Mouse (Mus musculus) gonadal fat pad, adult 2 months (tissue): ENCODE measurements at regions not wholly inside any gene's neighbourhood (a gene's known extent, or its start where the extent isn't known, plus 50 kb on each side); places are given as distances from the start of the nearest gene placed in this dataset.

Experiments used
- DNase-seq: peaks from one replicate; pipeline ENCODE4 v3.0.0-alpha.2; 2012; ENCODE audit warnings: low read depth

DNA sequence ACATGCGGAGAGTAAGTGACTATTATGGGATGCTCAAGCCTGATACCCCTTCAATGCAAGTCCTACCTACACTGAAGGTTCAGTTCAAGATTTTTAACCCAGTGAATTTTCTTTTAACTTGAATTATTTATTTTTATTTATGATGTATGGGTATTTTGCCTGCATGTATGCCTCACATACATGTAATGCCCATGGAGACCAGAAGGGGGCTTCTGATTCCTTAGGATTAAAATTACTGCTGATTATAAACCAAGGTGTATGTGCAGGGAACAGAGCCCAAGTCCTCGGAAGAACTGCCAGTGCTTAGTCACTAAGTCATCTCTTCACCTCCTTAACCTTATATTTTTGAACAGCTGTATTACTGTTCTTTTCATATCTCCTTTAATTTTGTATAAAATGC lies 1431.3 kb downstream of the Gsdmc2 start:
- no peak for DNase-seq

DNA sequence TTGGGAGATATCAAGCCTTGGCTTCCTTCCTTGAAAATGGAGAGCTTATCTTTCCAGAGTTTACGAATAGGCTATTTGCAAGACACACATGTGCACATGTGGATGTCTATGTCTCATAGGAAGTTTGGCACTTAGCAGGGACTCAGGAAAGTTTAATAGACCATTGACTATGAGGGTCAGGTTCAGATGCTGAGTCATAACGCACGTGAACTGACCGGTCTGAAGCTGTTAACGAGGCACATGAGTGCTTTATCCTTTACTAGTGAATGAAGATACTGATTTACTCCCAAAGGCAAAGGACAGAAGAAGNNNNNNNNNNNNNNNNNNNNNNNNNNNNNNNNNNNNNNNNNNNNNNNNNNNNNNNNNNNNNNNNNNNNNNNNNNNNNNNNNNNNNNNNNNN lies 1442.8 kb downstream of the Gsdmc2 start:
- no peak for DNase-seq

DNA sequence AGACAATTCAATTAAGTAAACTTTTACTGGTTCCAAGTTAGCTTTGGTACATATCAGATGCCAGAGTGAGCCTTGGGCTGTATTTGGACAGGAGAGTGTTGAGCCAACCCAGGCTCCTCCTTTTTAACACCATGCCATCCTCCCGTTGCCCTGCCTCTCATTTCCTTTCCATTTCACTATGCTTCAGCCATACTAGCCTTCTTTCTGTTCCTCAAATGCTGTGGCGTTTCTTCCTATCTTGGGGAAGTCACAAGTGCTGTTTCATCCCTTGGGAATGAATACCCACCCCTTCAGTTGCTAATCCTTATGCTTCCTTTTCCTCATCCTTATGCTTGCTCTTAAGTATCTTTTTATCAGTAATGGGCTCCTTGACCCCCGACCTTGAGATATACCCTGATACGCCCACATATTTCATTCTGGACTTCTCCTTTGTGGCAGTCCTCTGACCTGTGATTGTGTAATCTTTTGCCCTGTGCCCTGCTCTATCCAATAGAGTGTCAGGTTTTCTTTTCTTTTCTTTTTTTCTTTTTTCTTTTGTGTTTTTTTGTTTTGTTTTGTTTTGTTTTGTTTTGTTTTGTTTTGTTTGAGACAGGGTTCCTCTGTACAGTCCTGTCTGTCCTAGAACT lies 1443.9 kb downstream of the Gsdmc2 start:
- DNase-seq, result no peak

DNA sequence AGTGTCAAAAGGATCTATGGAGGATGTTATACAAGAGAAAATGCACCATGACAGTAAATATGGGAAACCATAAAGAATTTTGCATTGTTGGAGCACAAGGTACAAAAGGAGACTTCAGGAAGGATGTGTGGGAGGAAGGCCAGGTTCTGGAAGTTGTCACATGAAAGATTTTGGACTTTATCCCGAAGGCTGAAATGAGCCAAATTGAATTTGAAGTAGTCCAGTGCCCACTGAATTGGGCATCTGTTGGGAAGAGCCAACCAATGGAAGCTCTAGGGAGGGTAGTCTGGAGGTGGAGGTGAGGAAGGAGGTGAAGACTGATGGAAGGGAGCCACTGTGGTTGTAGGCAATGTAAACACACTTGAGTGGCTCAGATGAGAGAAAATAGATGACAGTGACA lies 1445.6 kb downstream of the Gsdmc2 start:
- DNase-seq, result no peak

DNA sequence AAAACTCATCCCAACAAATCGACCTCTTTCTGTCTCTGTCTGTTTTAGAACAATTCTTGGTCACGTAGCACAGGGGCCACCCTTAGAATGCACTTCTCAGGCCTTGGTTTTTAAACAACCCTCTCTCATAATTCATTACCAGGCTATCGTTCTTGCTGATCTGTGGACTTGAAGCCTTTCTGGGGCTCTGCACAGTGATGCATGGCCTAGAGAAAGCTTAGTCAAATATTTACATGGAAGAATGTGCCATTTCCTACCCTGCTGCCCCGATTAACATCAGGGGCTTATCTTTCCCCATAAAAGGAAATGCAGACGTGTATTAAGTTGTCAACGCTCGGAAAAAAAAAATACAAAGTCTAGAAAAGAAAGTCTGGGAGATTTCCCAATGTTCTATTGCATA lies 1448.0 kb downstream of the Gsdmc2 start:
- DNase-seq, result no peak

DNA sequence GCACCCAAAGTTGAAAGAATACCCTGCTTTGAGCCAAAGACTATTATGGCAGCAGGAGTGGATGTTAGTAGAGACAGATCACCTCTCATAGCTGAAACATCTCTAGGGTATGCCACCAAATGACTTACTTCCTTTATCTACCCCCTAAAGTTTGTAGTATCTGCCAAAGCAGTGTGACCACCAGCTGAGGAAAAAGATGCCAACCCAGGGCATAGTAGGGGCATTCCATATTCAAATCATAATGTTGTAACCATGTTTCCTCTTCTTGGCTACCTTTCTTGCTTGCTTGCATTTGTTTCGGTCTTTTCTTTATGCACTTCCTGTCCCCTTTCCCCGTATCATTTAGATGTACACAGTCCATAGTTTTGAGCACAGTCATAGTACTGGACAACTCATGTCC lies 1449.6 kb downstream of the Gsdmc2 start:
- no peak for DNase-seq

DNA sequence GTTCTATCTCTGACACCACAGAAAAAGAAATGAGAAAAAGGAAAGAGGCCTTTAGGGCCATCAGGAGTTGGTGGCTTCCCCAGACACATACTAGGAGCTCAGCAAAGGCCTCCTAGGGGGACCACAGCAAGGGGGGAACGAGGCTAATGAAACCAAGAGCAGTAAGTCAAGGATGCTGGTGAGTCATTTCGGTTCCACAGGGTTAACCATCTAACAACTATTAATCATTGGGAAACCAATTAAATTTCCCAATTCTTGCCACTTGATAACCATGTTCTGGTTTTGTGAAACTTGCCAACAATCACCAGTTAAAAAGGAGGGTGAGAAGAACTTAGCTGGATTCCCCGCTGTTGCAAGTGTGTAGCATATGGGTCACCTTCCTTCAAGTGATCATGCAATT lies 1451.6 kb downstream of the Gsdmc2 start:
- no peak for DNase-seq

DNA sequence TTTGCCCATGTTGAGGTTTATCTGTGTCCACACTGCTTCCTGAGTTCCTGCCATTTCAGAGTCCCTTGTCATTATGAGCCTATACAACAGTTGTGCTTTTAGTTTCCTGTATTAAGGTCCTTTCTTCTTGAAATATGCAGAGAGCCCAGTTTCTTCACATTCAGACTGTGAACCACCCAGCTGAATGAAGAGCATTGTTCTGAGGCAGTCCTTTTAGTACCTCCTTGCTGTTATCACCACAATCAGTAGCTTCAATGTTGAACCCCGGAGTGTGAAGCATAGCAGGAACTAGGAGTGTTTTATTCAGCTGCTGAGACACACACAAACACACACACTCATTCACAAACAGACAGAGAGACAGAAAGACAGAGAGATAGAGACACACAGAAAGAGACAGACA lies 1452.1 kb downstream of the Gsdmc2 start:
- DNase-seq, result no peak

DNA sequence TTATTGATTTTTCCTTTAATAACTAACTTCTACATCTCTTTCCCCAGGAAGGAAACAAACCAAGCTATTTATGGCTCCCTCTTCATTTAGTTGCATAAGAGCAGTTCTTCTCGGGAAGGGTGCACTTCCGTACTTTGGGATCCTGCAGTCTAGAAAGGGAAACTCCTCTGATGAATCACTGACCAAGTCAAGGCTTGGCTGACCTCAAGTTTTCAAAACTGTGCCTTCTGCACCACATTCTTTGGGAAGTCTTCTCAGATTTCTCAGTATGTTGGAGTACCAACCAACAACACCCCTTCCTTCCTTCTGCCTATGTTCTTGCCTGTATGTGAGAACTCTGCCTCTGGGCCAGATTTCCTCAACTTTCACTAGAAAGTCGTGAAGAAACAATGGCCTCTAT lies 1452.6 kb downstream of the Gsdmc2 start:
- DNase-seq, result no peak

DNA sequence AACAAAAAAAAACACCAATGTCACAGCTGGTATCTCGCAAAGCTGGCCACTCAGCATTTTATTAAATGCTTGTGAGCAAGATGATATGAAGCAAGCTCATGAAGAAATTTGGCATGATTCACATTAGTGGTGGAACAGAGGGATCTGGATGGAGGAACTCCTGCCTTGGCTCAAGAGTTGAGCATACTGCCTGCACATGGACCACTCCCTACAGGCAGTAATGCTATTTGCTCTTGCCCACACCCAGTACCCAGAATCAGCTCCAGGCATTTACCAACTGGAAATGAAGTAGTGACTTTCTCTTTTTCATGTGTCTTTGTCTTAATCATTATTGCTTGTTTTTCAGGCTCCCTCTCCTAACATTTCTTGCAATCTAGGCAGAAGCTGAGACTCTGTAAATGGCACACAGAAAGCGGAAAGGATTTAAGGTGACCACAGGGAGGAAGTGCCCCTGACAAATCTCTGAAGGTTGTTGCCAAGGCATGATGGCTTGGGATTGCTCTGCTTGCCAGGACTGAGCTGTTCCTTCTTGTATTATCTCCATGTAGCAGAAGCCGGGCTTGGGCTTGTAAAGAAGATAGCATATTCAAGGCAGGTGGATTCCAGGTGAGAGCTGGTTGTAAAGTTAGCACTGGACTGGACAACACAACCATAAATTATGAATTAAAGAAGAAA lies 1455.4 kb downstream of the Gsdmc2 start:
- DNase-seq, result no peak

DNA sequence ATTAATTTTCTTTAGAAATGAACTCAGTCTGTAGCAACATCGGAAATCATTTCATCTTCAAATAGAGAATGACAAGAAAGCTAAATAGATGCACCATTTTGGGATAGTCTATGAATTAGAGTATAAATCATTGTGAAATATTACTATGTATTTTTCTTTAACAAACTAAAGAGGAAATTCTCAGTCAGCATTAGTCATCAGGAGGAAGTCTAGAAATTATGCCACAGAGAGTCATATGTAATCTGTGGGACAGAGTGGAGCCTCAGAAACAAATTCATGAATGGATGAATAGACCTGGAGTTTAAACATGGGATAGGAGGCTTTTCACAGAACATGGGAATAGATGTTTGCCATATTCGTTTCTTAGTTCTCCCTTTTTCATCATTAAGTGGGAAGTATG lies 1459.4 kb upstream of the A1bg start:
- DNase-seq, result no peak

DNA sequence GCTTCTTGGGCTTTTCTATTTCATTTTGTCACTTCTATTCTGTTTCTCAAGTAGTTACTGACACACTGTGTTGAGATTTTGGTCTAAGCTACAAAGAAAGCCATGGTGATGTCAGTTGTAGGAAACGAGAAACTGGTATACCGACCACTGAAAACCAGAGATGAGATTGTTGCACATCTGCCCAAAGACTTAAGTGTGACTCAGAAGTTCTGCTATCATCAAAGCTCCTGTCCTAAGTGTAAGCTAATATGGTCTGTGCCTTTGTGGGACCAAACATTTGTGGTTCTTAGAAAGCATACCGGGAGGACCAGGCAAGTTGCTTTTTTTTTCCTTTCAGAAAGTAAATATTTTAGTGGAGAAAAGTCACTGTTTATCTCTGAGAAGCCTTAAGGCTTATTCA lies 1451.8 kb upstream of the A1bg start:
- no peak for DNase-seq

DNA sequence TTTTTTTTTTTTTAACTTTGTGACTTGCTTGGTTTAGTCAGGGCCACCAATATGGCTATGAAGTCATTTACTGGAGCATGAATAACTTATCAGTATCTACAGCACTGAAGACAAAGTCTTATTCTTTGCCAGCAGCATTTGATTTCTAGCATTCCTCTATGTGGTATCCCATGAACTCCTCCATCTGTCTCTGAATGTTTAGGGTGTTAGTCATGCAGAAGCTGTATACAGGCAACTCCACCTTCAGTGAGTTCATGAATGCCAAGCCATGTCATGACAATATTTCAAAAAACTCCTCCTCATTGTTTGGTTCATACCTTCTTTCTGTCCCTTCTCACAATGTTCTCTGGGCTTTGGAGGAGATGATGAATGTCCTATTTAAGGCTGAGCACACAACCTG lies 1438.4 kb upstream of the A1bg start:
- DNase-seq, result no peak

DNA sequence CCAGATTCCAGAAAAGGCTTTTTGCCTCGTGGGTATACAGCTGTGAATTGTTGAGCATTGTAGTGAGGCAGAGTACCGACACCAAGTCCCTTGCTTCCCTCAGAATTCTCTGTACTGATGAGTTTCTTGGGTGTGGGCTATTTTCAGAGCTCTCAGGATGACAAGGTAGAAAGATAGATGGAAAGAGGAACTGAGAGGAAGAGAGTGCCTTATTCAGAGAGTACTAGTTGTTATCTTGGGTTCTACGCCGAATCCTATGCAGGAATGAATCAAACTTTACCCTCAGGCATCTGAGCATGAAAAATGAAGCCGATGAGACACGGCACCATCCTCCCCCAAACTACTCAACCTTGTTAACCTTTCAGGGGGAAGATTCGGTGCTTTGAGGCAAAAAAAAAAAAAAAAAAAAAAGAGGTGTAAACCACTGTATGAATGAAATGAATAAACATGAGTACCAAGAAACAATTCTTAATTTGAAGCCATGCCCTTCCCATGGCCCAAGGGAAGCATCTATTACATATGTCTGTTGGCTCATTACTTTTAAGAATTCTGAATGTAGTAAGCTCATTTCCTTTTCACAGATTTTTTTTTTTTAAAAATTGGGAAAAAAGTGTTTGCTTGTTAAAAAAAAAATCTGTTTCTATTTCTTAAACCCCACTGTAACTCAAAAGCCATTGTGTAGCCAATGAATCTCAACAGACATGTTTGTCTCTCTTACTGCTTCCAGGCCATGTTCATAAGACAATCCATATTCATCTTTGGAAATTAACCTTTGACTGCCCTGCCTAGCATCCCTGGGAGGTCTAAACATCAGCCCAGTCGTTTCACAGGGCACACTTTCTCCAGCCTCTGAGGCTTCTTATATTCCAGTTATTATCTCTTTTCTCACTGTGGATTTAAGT lies 1435.8 kb upstream of the A1bg start:
- no peak for DNase-seq

DNA sequence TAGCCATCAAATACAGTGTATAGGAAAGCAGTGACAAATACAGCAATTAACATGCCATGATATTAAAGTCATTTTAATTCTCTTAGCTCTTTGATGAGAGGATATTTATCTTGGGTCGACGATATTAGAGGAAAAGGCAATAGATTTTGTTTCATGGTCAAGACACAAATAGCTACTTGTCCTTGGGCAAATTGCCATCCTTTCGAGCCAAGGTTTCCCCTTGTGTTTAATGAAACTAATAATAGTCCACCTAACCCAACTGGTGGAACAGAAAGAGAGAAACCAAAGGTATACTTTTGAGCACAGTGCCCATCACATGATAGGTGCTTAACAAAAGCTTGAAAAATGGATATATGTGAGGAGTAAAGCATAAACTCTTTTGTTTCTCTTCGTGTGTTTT lies 1431.0 kb upstream of the A1bg start:
- DNase-seq, result no peak

DNA sequence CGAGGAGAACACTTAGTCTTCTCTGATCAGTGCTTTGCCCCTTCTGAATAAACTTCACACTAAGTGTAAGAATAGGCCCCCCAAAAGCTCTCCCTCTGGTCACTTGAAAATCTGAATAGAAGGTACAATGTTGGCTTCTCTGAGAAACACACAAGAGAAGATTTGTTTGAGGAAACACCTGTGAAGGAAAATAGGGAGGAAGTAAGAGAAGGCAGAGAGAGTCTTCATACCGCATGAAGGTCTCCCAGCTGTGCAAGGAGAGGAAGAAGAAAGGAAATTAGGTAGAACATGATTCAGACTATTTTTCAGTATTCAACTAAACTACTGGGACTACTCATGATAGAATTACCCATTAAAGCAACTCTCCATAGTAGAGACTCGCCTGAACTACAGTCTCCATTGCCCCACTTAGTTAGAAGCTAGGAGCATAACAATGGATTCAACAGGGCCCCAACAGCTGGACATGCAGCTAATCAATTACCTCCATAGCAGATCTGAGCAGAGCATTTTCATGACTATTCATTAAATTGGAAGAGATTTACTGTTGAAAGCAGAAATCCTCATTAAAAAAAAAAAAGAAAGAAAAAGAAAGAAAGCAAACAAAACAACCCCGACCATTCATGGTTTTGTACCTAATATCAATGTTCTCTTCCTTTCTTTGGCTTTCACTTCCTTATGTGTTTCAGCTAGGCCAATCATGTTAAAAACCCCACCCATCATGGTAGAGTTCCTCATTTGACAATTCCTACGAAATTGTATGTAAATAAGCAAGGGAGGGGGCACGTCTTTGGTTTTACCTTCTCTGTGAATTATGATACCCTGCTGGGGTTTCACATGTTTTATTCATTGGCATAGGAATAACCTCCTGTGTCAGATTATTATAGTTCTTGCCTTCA lies 1428.3 kb upstream of the A1bg start:
- DNase-seq, result no peak

DNA sequence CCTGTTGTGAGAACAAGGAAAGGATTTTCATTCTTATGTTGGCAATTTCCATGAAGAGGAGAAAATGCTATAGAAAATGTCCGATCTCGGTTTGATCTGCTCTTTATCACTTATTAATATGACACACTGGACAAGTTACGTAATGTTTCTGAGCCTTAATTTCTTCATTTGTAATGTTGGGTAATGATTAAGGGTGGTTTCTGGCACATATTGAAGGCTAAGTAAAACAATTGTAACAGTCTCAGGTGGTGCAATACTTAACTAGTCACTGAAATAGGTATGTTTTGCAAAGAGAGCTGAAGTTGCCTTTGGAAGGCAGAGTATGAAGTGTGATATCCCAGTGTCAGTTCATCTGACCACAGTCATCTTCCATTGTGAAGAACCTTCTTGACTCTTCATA lies 1427.2 kb upstream of the A1bg start:
- peak; percentile 86 for DNase-seq

DNA sequence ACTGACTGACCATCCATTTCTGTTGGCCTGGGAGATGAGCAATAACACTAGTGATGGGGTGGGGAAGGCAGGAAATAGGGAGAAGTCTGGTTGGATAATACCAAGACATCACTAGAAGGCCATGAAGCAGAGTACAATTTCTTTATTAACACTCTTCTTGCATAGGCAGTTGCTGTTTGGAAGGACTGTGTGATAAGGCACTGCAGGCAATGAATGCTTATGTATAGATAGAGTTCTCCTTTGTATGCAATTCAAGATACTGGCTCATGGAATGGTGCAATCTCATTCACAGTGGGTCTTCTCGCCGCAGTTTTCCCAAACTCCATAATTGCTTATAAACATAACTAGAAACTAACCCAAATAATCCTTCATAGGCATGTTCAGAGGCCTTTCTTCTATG lies 1426.1 kb upstream of the A1bg start:
- DNase-seq, result no peak

DNA sequence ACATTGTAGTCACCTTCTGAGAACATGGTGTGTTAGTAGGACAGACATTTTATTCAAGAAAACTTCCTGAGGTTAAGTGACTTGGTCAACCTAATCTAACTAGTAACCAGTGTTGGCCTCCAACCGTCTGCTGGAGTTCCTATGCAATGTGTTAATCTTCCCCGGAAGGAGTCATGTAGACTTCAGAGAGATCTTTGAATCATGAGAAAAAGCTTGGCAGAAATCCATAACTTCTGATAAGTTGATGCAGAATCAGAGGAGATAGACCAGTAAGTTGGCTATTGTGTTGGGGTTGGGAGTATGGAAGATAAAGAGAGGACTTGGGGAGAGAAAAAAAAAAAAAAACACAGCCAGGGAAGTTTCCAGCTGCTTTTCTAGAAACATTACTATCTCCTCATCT lies 1424.9 kb upstream of the A1bg start:
- no peak for DNase-seq

DNA sequence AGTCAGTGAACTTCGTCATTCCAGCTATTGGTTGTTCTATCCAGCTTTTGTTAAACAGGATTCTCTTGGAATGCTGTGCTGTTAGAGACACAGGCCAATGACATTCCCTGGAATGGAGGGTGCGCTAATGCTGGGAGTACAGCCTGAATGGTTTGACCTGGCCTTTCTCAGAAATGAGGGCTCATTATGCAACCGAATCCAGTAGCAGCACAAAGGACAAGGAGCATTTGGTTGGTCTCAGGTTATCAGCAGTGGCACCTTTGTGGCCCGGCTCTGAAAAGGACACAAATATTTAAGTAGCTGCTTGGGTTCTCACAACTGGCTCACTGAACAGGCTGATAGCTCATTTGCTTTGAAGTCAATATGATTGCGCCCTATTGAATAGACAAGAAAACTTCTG lies 1423.1 kb upstream of the A1bg start:
- DNase-seq, result no peak

DNA sequence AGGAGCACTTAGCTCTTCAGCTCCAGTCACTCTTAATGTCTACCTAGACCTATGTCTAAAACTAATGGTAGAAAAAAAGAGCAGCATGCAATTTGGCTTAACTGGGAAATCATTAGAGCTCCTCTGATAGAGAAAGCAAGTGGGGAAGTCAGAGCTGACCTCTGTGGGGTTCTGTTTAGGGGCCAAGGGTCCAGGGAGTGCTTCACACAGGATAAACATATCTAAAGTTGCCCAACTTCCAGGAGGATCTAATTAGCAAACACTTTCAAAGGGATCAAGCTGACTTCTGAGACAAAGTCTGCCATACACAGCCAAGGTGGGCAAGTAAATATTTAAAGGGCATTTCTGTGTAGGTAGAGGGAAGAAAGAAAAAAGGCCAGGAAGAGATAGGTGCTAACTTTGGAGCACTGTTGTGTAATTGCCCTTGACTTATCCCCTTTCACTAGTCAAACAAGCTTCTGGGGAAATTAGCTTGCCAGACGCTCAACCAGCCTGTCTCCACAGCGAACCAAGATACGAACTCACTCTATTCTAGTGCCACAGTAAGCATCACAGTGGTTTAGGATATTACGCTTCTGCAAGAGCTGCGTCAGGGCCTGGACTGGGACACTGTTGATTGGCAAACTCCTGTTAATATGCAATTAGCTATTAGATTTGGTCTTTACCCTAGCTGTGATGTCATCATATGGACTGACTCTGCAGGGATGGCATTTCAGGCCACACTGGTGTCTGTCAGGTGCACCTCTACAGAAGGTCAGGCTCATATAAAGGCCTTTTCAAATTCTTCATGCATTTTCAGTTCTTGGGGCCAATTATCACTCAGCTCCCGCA lies 1413.9 kb upstream of the A1bg start:
- DNase-seq, result no peak
